Mouse (Mus musculus) yolk sac, embryonic 10.5 days (tissue): ENCODE measurements around the gene Ikzf3.

Experiments used
- DNase-seq: peaks from one replicate; pipeline ENCODE4 v3.0.0-alpha.2; 2017; ENCODE audit warnings: low spot score

Gene Ikzf3

GRCm38 (mm10) chr11:98568326-98568725 is 22.5 kb upstream of the Ikzf3 start:
- no peak for DNase-seq

- no peak for DNase-seq
Observed at GRCm38 (mm10) chr11:98563921-98564414, 18.1 kb upstream of the Ikzf3 start.

- no peak for DNase-seq
Observed at GRCm38 (mm10) chr11:98563025-98563424, 17.2 kb upstream of the Ikzf3 start.

GRCm38 (mm10) chr11:98560942-98561341 is 15.1 kb upstream of the Ikzf3 start:
- DNase-seq = peak; percentile 42

GRCm38 (mm10) chr11:98555124-98555700 is 9.4 kb upstream of the Ikzf3 start:
- no peak for DNase-seq

GRCm38 (mm10) chr11:98553966-98554365 is 8.1 kb upstream of the Ikzf3 start:
- no peak for DNase-seq

- peak; percentile 92 for DNase-seq
Observed at GRCm38 (mm10) chr11:98550975-98551828, 5.4 kb upstream of the Ikzf3 start, which contains the start of gene Zpbp2. Gene Zpbp2, plus strand, starts transcription at chr11:98551097.

- DNase-seq = no peak
Observed at GRCm38 (mm10) chr11:98550311-98550974, 4.6 kb upstream of the Ikzf3 start.

- DNase-seq = no peak
Observed at GRCm38 (mm10) chr11:98549363-98549762, 3.5 kb upstream of the Ikzf3 start.

GRCm38 (mm10) chr11:98547308-98547693 is 1.5 kb upstream of the Ikzf3 start:
- no peak for DNase-seq

- DNase-seq = no peak
Observed at GRCm38 (mm10) chr11:98546529-98547307, 887 bp upstream of the Ikzf3 start.

- no peak for DNase-seq
Observed at GRCm38 (mm10) chr11:98544890-98545677, 747 bp downstream of the Ikzf3 start.

GRCm38 (mm10) chr11:98543414-98543813 is 2.4 kb downstream of the Ikzf3 start:
- DNase-seq = no peak

- no peak for DNase-seq
Observed at GRCm38 (mm10) chr11:98542553-98542952, 3.3 kb downstream of the Ikzf3 start.

GRCm38 (mm10) chr11:98540319-98540718 is 5.5 kb downstream of the Ikzf3 start:
- DNase-seq = no peak

GRCm38 (mm10) chr11:98537480-98538034 is 8.3 kb downstream of the Ikzf3 start:
- DNase-seq = no peak

- DNase-seq = no peak
Observed at GRCm38 (mm10) chr11:98526824-98527461, 18.9 kb downstream of the Ikzf3 start.

- no peak for DNase-seq
Observed at GRCm38 (mm10) chr11:98525140-98525539, 20.7 kb downstream of the Ikzf3 start.

- DNase-seq = no peak
Observed at GRCm38 (mm10) chr11:98520468-98520867, 25.4 kb downstream of the Ikzf3 start.

- DNase-seq = no peak
Observed at GRCm38 (mm10) chr11:98513356-98513936, 32.4 kb downstream of the Ikzf3 start.
